Mouse (Mus musculus) limb, embryonic 14.5 days (tissue): Measurements from ENCODE around the gene Pgs1. TPM values are rescaled to one million over a fixed set of nuclear protein-coding genes. Genes with fewer than 3 reads are reported as not detected.
A peak's percentile ranks its signal among the peaks of the same experiment; 100 is the strongest.

Experiments used
- ATAC-seq: fragments of 200-750 bp; cut with Nextera tagmentation; 2 replicates; pipeline ENCODE4 v1.8.0; 2017; ENCODE audit warnings: low read depth, moderate number of reproducible peaks, moderate TSS enrichment; ENCODE audit not compliant: low FRiP score
- DNase-seq: peaks from one replicate; pipeline ENCODE4 v3.0.0-alpha.2; 2015; ENCODE audit warnings: low spot score
- H3K27ac ChIP-seq: fragments of 300-500 bp; sonication (generic); replicated peaks from 2 replicates; pipeline ENCODE4 v1.5.1; 2014; ENCODE audit warnings: low read depth, mild to moderate bottlenecking, low read length, moderate library complexity, mixed read lengths
- H3K27me3 ChIP-seq: fragments of 300-500 bp; sonication (generic); 2 replicates; pipeline ENCODE4 v1.6.1; 2014; ENCODE audit warnings: low read length, mixed read lengths; ENCODE audit not compliant: control insufficient read depth, insufficient read depth
- H3K36me3 ChIP-seq: fragments of 300-500 bp; sonication (generic); 2 replicates; pipeline ENCODE4 v1.6.1; 2014; ENCODE audit warnings: mild to moderate bottlenecking, low read length, moderate library complexity, mixed read lengths; ENCODE audit not compliant: control insufficient read depth, insufficient read depth
- H3K4me1 ChIP-seq: fragments of 300-500 bp; sonication (generic); 2 replicates; pipeline ENCODE4 v1.6.1; 2014; ENCODE audit warnings: antibody characterized with exemption, low read length, mixed read lengths; ENCODE audit not compliant: control insufficient read depth, insufficient read depth
- H3K4me2 ChIP-seq: fragments of 300-500 bp; sonication (generic); replicated peaks from 2 replicates; pipeline ENCODE4 v1.6.1; 2014; ENCODE audit warnings: low read depth, mild to moderate bottlenecking, low read length, moderate library complexity; ENCODE audit not compliant: severe bottlenecking
- H3K4me3 ChIP-seq: fragments of 300-500 bp; sonication (generic); replicated peaks from 2 replicates; pipeline ENCODE4 v1.5.1; 2014; ENCODE audit warnings: low read length
- H3K9ac ChIP-seq: fragments of 300-500 bp; sonication (generic); 2 replicates; pipeline ENCODE4 v1.6.1; 2014; ENCODE audit warnings: mild to moderate bottlenecking, low read depth, low read length, moderate library complexity; ENCODE audit not compliant: severe bottlenecking
- H3K9me3 ChIP-seq: fragments of 300-500 bp; sonication (generic); 2 replicates; pipeline ENCODE4 v1.6.1; 2016; ENCODE audit warnings: low read length; ENCODE audit not compliant: control insufficient read depth
- POLR2A ChIP-seq: fragments of 200-500 bp; IDR thresholded peaks from 2 replicates; pipeline ENCODE4 v1.8.0; 2012; ENCODE audit warnings: inconsistent platforms, mild to moderate bottlenecking, moderate library complexity, borderline replicate concordance; ENCODE audit not compliant: insufficient read depth, insufficient read length; ENCODE audit errors: extremely low read depth
- WGBS: fragments of 180-500 bp; shearing (Covaris S2); extraction: QIAGEN DNeasy Blood & Tissue Kit; methylation state at CpG from one replicate; pipeline ENCODE4 v1.1.7; 2014; 5-methylcytosine and 5-hydroxymethylcytosine counted together
- polyA plus RNA-seq, 2 experiments: library from polyadenylated mRNA; depleted of rRNA in 1 of 2; stranded (reverse) in 1 of 2; unstranded in 1 of 2; fragments of >200 nt; fragmentation: Nextera tagmentation in 1 of 2; extraction: Ambion mirVana in 1 of 2; gene quantifications; 2 replicates each; pipeline versions ENCODE4 v1.2.1 to v1.2.3; 2012 to 2014

Gene Pgs1
- polyA plus RNA-seq, 2 experiments: 30.5 to 36.2 TPM

- WGBS: 66% methylated on average over 9 of the region's 9 CpGs
- Histone ChIP-seq H3K4me2 (no peak overlapping the region), H3K9ac (no peak overlapping the region), H3K27ac (no peak overlapping the region), H3K36me3 (no peaks in the 10 kb centered on the region), H3K9me3 (no peaks in the 10 kb centered on the region), H3K27me3 (no peaks in the 10 kb centered on the region), H3K4me1 (peaks cover 46% of the 10 kb centered on the region), H3K4me3 (no peak overlapping the region)
- no peak for TF ChIP-seq POLR2A
- ATAC-seq (no peak), DNase-seq (no peak)
These were observed 5.7 kb downstream of the Pgs1 start for GRCm38 (mm10) chr11:117991502-117992470.

DNA sequence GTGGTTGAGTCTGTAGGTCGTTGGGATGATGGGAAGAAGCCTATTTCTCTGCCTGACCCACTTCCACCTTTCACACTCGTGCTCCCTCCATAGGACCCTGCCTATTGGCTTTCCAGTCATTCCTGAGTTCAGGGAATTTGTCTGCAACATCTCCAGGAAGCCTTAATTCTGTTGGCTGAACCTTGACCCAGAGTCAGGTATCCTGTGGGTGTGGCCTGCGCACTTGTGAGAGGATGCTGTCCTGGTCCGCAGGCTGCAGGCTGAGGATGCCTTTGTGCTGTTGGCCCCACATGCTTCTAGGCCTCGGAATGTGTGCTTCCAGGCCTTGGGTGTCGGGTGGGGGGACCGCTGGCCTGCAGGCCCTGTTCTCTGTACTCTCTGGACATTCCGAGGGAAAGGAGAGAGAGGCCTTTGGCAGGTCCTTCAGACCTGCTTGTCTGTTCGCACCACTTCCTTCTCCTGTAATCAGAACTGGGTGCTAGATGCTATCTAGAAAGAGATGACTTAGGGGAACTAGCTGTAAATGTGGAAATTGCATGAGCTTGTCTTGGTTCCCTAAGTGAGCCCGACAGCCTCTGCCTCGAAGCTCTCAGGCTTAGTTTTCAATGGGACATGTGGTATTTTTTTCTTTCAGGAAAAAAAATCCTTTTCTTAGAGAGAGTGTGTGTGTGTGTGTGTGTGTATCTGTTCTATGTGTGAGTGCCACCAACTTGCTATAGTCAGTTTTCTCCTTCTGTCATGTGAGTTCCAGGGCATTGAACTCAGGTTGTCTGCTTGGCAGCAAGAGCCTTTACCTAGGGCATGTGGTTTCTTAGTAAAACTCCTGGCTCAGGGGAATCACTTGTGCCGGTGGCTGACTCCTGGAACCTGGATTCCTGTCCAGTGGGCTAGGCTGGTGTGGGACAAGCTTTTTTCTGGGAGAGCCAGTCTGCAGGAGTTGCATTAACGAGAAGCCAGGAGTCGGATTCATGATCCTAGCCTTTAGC is 7.4 kb downstream of the Pgs1 start:
- DNase-seq: no peak
- H3K4me3 ChIP-seq: no peak overlapping the region
- ATAC-seq: no peak
- no peaks in the 10 kb centered on the region for H3K9me3 ChIP-seq
- no peaks in the 10 kb centered on the region for H3K27me3 ChIP-seq
- no peak for TF ChIP-seq POLR2A
- H3K9ac ChIP-seq: peak overlapping the region; percentile 6; the same call in 1 of the 2 replicates
- peaks cover 35% of the 10 kb centered on the region for H3K4me1 ChIP-seq
- H3K27ac ChIP-seq: peak overlapping the region; percentile 67
- 64% methylated on average over 14 of the region's 14 CpGs for whole genome bisulfite sequencing
- H3K36me3 ChIP-seq: no peaks in the 10 kb centered on the region
- H3K4me2 ChIP-seq: peak overlapping the region; percentile 16

DNA sequence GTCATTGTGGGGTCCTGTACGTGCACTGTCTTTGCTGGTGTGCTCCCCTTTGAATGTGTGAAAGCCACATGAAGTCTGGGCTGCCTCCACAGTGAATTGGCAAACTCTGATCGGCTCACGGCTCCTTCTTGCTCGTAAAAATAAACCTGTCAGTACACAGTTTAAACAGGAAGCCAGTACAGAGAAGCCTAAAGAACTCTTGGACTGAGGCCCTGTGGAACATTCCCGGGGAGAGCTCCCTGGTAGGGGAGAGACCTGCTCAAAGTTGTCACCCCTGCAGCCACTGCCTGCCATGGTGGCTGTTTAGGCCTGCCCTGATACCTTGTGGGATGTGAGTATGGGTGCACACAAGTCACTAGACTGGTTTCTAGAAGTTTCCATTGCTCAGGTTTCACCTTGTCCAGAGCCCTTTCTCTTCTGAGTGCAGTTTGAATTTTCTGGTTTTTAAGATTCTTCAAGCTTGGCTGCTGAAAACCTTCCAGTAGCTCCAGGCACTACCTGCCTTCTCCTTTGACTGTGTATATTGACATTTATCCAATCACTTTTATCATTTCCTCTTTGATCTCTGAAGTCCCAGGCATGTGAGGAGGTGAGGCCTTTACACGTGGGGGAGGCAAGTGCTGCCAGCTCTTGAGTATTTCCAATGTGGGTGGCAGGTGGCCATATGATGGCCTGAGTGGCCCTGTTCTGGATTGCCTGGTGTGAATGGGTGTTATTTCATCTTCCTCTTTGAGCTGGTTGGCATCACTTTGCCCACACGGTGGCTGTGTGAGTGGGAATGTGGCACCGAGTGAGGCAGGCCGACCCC is 8.4 kb downstream of the Pgs1 start:
- H3K9me3 ChIP-seq: no peaks in the 10 kb centered on the region
- H3K27ac ChIP-seq: peak overlapping the region; percentile 67
- H3K4me3 ChIP-seq: no peak overlapping the region
- no peak for TF ChIP-seq POLR2A
- H3K9ac ChIP-seq: peak overlapping the region; percentile 6; the same call in 1 of the 2 replicates
- peaks cover 5% of the 10 kb centered on the region; the same call in 1 of the 2 replicates for H3K36me3 ChIP-seq
- ATAC-seq (no peak), DNase-seq (peak; percentile 66)
- 33% methylated on average over 9 of the region's 9 CpGs for WGBS
- H3K4me1 ChIP-seq: peaks cover 35% of the 10 kb centered on the region
- H3K4me2 ChIP-seq: peak overlapping the region; percentile 16
- no peaks in the 10 kb centered on the region for H3K27me3 ChIP-seq

DNA sequence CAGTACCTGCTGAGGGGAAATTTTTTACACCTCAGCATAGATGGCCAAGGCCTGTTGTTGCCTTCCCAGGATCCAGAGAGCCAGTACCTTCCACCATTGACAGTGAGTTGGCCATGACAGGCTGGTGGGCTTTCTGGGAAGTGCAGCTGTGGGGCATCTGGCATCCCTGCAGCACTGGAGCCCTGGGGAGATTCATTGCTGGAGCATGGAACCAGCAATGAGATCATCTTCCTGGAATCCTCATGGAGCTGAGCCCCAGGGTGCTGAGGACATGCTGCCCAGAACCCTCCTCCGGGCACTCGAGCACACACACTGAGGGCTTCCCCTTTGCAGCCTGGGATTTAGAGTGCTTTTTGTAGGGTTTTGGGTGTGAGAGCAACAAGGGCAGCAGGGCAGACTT is 9.2 kb downstream of the Pgs1 start:
- Histone ChIP-seq H3K4me3 (no peak overlapping the region), H3K4me2 (no peak overlapping the region), H3K9me3 (no peaks in the 10 kb centered on the region), H3K36me3 (peaks cover 12% of the 10 kb centered on the region; the same call in 1 of the 2 replicates), H3K27ac (peak overlapping the region; percentile 67; the same call in 1 of the 2 replicates), H3K27me3 (no peaks in the 10 kb centered on the region), H3K4me1 (peaks cover 35% of the 10 kb centered on the region), H3K9ac (peak overlapping the region; percentile 4; the same call in 1 of the 2 replicates)
- 70% methylated on average over 2 of the region's 2 CpGs for WGBS
- TF ChIP-seq POLR2A: no peak
- no peak for DNase-seq
- ATAC-seq: no peak
